Mouse (Mus musculus) NIH3T3 (cell line): Measurements from ENCODE around the gene Xrcc4.
"Not testable (repeated sequence)": the region's sequence is repeated elsewhere in the genome, so short reads cannot be mapped to it uniquely, and the experiment has no call there.

Source experiments
- DNase-seq: peaks from one replicate; pipeline ENCODE4 v3.0.0-alpha.2; 2012; ENCODE audit warnings: low read depth

The Xrcc4 gene

DNA sequence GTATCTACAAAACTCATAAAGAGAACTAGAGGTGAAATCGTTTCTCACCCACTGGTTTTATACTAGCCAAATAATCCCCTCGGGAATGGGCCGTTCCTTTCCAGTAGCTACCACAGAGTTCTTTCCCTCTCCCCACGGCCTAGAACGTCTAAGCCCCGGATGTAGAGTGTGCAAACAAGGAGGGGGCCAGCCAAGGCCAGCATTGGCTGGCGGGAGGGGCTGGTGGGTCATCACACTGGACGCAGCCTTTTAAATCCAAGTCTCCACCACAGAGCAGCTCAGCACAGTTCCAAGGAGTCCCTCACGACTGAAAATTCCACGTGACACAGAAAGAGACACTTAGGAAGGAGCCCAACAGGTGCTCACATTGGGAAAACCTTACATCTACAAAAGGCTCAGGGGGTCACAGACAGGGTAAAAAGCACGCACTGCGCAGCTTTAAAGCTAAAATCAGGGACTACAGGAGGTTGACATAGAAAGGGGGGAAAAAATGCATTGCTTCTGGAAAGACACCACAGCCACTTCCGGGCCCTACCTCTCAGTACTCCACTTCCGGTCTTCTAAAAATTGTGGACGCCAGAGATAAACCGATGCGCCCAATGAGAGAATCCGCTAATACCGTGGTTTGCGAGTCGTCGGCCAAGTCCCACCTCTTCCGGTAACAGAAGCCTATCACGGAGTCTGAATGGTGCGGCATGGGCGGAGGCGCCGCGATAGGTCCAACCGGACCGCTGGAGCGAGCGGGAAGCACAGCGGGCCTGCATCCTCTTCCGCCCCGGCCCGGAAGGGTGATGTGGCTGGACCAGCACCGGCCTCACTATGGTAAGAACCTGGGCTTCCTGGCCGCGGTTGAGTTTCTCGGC is at the start of gene Xrcc4, which contains the start of gene Tmem167:
Gene Xrcc4, minus strand, starts transcription at position 647 of the 863 bp plus-strand sequence.
Gene Tmem167, plus strand, starts transcription at position 162 of the 863 bp plus-strand sequence.
- peak; percentile 97 for DNase-seq

DNA sequence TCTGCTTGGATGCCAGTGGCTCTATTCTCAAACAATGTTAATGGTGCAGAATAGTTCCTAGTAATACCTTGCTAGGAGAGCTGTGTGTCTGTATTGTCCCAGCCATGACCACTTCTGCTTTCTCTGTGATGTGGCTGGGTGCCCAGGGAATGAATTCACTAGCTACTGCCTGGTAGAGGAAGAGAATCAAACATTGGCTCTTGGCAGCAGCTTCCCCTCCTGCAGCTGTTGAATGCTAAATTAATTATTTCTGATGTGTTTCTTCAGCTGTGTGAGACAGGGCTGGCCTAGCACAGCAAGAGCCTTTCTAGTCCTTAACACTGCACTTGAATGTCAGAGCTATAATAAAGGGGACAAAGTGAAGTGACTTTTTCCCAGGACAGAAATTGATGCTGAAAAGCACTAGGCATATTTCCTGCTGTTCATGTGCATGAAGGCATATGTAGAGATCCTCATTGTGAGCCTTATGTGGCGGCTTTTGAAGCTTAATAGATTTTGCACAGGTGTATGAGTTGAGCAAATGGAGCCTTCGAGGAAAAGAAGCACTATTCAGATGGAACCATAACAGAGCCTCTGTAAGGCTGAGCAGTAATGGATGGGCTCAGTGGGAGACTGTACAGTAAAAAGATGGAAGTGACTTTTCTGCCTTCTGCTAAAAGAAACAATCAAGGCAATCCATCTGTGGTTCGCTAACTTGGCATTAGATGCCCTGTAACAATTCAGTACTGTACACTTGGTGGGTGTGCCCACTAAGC is 46.9 kb upstream of the Xrcc4 start:
- DNase-seq = peak; percentile 33

DNA sequence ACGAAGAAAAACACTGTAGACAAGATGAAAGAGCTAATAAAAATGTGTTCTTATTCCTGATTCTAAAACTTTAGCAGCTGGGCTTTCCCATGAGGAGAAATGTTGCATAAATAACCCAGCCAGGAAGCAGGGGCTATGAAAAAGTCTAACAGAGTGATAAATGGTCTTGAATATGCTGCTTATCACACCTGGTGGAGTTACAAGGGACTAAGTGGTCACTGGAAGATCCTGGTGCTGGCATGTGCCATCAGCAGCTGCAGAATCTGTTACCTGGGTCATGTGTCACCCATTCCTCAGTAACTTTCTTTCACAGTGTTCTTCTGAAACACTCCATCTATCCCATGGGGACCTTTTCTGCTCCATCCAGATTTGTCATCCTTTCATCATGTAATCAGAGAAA is 22.3 kb upstream of the Xrcc4 start:
- DNase-seq = no peak

DNA sequence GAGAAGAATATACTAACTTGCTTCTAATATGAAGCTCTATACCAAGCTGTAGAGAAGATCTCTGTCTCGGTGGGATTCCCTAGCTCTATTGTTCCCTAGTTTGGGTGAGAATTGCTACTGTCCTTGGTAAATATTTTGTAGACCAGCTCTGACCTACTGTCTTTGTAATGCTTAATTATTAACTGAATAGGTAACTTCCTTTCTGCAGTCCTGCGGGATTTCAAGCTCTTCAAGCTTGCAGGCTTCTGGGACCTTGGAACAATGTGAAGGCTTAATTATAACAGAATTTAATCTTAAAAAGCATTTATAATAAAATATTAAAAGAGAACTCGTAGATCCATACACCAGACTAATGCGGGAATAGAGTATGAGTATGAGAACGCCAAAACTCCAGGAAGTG is 19.3 kb upstream of the Xrcc4 start:
- DNase-seq = not testable (repeated sequence)

DNA sequence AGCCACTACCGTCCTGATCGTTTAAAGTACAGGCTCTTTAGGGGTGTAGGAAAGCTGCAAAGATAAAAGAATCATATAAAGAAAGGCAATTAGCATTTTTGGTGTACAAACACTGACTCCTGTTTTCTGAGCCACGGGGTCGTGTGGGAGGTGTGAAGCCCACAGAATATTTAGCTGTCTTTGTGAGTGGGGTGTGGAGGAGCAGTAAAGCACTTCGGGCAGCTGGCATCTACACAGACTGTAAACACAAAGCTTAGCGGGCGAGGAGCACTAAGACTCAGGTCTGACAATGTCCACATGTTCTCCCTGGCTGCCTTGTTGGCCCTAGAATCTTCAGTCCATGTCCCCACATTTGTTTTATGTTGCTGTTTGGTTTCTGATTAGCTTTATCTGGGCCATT is 16.7 kb upstream of the Xrcc4 start:
- DNase-seq = no peak

DNA sequence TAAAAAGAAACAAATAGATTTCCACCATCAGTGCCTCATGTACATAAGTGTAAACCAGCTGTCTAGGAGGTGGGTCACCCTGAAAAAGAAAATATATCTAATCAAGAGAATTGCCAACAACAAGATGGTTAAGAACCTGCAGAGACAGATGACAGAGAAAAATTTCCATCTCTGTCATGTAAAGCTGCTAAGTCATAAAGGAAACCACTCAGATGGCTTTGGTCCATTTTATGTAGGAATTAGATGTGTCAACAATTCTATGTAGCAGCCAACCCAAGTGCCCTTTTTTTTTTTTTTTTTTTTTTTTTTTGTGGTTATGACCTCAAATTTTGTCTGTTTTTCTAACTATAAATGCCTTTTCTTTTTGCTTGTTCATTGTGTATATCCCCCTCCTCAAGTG is 12.1 kb upstream of the Xrcc4 start:
- no peak for DNase-seq

DNA sequence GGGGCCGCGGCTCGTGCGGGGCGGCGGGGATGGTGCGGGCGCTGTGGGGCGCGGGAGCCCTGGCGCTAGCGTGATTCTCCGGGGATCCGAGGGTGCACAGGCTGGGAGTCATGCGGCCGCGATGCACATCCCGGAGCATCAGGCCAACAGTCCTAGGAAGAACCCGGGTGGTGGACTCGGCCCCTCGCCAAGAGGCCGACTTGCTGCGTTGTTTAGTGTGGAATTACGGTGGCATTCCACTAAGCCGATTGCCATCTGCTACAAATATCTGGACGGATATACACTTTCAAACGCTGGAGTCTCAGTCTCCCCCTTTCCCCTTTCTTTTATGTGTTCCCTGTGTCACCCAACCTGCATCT is 396 bp upstream of the Xrcc4 start:
- DNase-seq = peak; percentile 87

DNA sequence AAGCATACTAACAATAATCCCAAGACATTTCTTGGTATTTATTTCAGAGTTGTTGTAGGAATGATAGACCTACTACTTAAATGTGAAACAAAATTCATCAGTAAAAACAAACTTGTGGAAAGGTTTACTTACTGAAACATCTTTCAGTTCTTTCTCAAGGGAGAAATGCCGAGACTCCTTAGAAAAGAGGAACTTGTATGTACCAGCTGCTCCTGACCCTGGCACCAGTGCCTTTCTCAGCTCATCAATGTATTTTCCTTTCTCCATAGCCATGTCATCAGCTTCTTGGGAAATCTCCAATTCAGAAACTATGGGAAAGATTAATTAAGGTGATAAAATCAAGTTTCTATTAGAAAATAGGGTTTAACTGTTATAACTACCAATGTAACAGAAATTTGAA is 27.5 kb downstream of the Xrcc4 start:
- no peak for DNase-seq

DNA sequence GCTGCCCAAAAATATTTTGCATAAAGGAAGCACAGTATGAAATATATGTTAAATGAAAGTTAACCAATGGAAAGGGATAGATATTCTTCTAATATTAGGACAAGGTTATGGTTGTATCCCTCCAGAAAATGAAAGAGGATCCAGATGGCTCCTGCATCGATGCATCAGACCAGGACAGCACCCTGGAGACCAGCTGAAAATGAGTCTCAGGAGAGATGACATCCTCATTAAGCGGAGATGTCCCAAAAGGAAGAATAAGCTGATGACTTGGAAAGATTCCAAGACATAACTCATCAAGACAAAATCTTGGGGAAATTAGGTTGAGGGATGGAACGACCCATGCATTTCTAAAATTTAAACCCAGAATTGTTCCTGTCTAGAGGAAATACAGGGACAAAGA is 37.0 kb downstream of the Xrcc4 start:
- DNase-seq = no peak

DNA sequence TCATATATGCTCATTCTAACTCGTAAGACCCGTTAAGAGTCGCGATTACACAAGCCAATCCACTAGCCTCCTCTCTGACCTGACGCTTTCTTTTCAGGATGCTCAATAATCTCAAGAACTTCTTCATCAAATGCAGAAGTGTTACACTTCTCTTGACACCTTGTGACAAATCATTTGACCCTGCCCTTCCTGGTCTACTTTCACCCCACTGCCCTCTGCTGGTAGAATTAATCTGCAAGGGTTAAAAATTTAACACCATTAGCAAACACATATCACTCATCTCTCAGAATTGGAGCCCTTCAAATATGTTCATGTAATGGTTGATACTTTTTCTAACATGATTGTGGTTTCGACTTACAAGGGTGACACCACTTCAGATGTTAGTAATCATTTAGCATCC is 37.7 kb downstream of the Xrcc4 start:
- DNase-seq = no peak

DNA sequence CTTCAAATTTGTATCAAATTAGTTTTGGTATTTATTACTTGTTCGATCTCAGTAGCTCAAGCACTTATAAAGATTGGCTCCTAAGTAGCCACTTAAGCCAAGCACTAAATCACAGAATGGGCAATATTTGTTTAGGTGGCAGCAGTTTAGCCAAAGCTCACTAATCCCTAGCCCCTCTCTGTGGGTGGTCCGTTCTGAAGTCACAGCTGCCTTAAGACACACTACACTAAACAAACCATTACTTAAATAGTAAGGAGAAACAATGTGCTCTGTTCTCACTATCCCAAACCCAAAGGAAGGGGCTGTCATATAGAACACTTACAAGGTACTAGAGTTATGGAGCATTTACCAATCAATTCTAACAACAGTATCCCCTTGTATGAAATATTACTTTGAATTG is 49.8 kb downstream of the Xrcc4 start:
- no peak for DNase-seq

DNA sequence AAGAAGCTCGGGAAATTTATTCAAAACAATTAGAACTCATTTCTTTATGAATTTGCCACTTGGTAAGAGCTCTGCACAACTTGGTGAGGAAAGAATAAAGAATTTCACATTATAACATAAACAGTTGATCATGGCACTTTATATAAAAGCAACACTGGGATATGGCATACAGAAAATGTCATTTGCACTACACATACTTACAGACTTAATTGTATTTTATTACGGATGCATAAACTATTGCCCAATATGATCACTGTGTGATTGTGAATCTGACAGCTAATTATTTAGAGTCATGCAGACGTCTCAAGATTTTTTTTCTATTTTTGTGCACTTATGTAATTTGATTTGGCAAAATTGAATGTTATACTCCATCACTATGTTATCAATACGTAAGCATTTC is 56.4 kb downstream of the Xrcc4 start:
- DNase-seq = no peak

DNA sequence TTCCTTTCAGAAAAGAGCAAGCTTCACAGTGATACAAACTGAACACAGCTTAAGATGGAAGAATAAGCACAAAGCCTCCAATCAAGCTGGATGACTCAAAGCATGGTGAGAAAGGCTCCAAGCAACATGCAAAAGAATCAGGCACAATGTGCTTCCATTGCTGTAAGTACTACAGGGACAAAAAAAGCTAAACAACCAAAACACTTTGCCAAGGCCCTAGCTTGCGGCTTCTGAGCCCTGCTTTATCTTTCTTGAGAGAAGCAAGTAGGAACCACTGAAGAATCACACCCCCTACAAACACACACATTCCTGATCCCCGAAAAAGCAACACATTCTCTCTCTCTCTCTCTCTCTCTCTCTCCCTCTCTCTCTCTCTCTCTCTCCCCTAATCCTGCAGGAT is 56.9 kb downstream of the Xrcc4 start:
- peak; percentile 2 for DNase-seq

DNA sequence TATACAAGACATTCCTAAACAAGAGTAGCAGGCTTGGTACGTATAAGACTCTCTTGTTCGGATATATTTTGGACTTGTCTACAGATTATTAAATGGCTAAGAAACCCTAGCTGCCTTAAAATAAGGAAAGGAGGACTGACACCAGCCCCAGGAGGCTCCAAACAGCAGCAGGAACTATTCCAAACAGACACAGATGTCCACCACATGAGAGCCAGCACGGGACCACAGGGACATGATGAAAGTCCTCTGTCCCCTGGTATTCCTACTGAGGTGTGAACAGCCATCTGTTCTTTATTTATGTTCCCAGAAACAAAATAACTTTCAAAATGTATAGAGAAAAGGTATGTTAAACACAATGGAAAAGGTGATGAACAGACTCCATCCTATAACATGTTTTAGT is 58.5 kb downstream of the Xrcc4 start:
- DNase-seq = no peak

DNA sequence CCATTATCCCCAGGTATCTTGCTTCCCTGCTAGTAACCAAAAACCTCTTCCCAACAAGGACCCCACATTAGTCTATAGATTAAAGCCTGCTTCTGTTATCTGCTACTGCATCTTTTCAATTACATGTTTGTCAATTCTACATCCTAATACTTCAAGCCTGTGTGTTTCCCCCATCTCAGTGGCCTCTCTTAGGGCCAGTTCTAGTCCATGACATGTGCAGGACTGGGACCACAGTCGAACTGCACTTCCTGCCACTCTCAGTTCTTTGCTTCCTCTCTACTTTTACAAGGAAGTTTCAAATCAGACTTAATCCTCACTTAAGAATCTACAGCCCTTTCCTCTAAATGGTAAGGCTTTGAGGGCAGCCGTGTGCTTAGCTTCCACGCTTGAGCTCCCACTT is 76.8 kb downstream of the Xrcc4 start:
- DNase-seq = no peak

DNA sequence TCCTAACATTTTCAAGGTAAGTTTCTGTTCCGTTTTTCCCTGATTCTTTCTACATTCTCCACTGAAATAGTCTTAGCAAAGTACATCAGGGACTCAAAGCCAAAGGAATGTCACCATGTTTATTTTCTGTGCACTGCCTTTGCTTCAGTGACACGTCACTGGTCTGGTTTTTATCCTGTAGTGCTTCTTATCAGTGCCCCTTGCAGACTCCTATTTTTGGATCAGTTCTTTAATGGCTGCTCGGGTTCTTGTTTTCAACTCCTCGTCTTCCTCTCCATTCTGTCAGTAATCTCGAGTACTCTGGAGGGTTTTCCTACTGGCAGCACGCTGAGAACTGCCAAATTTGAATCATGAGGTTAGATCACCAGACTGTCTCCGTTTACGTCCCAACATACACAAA is 77.2 kb downstream of the Xrcc4 start:
- no peak for DNase-seq

DNA sequence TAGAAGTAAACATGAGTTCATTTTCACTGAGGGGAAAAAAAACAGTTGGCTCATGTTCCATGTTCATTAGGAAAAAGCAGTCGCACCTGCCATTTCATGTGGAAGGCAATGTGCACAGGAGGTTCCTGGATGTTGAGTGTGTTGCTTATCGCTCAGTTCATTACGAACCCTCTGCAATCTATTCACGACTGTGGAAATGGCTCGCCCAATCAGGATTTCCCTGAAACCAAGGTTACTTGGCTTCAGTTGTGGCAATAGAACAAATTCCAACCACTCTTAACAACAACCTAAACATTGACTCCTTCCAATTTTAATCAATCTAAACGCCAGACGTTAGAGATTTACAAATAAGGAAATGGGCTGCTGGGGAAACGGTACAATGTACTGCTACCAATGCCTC is 78.3 kb downstream of the Xrcc4 start:
- DNase-seq = no peak

DNA sequence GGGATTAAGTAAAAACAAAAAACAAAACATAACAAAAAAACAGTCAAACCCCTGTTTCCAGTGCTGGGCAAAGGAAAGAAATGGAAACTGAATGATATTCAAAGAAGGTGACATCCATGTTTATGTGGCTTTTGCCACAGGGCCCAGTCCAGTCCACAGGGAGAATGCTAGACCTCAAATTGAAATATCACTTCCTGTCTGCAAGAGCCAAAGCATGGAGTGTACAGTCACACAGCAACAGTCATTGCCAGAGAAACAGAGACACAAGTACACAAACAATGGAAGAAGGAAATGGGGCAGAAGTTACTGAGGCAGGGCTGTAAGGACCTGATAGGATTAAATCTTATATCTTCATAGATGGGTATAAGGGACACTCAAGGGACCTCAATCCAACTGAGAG is 79.6 kb downstream of the Xrcc4 start:
- no peak for DNase-seq

DNA sequence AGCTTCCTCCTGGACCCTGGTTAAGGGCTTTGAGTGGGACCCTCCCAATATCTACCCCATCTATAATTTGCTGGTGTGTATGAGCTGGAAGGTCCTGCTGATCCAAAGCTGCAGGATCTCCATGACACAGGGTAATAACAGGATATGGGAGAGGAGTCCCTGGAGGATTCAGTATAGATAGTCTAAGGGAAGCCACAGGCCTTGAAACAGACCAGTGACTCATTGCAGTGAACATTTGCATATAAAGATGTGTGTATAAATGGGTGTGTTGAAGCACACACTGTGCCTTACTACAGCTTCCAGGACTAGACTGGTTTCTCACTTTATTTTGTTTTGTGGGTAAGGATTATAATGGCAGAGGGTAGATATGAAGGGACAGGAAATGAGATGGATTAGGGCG is 83.8 kb downstream of the Xrcc4 start:
- DNase-seq = peak; percentile 3

DNA sequence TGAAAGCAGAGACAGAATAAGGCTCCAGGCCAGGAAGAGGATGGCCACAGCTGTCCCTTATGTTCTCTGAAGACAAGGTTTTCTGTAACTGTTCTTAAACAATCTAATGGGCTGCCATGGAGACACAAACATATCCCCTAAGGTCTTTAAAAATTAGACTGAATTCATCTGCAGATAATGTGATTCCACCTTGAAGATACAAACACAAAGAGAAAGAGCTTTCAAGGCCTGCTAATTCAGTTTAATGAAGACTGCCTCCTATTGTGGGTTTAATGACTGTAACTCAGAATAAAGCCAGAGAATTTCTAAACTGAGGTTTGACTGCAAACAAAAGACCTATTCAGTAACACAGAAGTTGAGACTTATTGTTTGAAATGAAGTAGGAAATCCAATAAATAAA is 91.9 kb downstream of the Xrcc4 start:
- DNase-seq = no peak

DNA sequence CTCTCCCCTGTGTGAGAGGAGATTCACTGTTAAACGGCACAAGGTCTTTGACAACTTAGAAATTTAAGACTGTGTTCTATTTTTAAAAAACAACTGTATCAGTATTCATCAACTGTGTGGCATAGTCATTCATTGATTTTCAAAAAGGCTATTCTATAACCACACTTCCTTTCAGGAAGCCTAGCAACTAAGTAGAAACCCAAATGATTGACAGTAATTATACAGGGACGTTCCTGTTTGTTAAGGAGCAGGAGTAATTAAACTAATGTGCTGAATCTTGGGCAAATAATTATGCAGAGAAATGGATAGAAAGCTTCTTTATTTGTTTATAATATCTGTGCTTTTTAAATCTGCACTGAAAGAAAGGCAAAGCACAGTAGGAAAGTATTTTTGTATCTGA is 103.3 kb downstream of the Xrcc4 start:
- no peak for DNase-seq

DNA sequence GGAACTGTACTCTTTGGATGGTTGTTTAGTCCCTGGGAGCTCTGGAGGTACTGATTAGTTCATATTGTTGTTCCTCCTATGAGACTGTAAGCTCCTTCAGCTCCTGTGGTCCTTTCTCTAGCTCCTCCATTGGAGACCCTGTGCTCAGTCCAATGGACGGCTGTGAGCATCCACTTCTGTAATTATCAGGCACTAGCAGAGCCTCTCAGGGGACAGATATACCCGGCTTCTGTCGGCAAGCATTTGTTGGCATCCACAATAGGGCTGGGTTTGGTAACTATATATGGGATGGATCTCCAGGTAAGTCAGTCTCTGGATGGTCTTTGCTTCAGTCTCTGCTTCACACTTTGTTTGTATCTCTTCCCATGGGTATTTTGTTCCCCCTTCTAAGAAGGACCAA is 118.5 kb downstream of the Xrcc4 start:
- no peak for DNase-seq

DNA sequence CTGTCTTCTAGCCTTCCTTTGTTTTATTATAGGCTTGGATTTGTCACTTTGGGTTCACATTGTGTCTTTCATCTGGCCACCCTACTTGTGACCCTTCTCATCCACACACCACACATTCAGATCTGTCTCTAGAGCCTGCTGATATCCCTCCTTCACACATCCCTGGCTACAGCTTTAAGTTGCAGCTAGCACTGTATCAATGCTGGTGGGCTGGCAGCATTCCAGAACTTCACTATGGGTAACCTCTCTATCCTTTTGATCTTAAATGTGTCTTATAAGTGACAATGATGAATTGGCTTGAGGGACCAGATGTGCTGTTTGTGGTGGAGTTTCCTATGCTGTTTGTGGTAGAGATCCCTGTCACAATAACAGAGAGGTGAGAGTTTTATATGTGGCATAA is 120.7 kb downstream of the Xrcc4 start:
- DNase-seq = no peak

DNA sequence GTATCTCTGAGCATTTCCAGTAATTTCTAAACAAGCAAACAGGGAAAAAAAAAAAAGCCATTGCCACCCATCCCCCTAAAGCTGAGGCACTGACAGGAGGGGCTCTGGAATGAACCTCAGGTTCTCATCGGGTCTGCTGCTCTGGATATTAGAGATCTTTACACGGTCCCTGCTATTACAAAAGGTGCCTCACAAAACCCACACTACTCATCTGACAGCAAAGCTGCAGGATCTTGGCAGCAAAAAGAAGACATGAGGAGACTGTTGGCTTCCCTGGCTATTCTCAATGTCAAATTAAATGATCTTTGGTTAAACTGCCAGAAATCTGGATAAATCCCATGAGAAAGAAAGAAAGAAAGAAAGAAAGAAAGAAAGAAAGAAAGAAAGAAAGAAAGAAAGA is 145.1 kb downstream of the Xrcc4 start:
- no peak for DNase-seq
